8 mouse cellular contexts compared by ENCODE assay signal in the genomic region with DNA sequence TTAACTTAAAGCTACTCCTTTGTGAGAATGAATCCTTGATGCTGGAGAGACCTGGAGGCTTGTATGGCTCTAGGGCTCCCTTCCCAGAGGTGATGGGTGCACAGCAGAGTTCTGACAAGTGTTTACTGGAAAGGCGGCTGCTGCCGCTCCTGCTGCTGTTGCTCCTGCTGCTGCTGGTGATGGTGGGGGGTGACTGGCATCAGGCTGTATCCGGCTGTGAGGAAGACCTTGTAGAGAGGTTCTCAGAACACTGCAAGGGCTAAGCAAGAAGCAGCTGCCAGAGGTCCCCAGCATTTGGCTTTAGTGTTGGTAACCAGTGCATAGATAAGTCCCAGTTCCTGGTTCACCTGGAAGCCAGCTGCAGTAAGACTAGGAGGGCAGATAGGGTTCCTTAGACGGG.
DNase-seq lines count a peak whose midpoint lies in the region; ATAC-seq and TF ChIP-seq lines count a peak whose summit lies in the region.

No protein-coding gene starts in this region.

- ATAC-seq in kidney, embryonic 15.5 days (replicated peaks; ENCODE audit: low FRiP score): no peak
- ATAC-seq in intestine, postnatal 0 days: no peak

- peak overlapping the region; percentile 82 for H3K4me3 ChIP-seq in kidney, embryonic 15.5 days (replicated peaks)
- peak overlapping the region; percentile 56 for H3K4me3 ChIP-seq in cortical plate, adult 2 months (ENCODE audit: insufficient read depth, low read length)
- H3K4me3 ChIP-seq in intestine, postnatal 0 days (ENCODE audit: low read depth, low read length): peak overlapping the region; percentile 60
- H3K4me3 ChIP-seq in olfactory bulb, adult 2 months (ENCODE audit: insufficient read depth, low read depth, low read length): peak overlapping the region; percentile 93

- H3K27ac ChIP-seq in kidney, embryonic 15.5 days: peak overlapping the region; percentile 97
- peak overlapping the region; percentile 57 for H3K27ac ChIP-seq in cortical plate, adult 2 months (ENCODE audit: insufficient read depth, low read length)
- no peak overlapping the region; the same call in 1 of the 2 replicates for H3K27ac ChIP-seq in intestine, postnatal 0 days (ENCODE audit: low read depth, low read length)
- peak overlapping the region; percentile 56 for H3K27ac ChIP-seq in olfactory bulb, adult 2 months (ENCODE audit: insufficient read depth, low read depth, low read length)

- TF ChIP-seq CTCF in cortical plate, adult 2 months (IDR thresholded peaks at IDR 0.05; ENCODE audit: extremely low read depth, insufficient read depth, low read length): no peak
- no peak for TF ChIP-seq CTCF in intestine, postnatal 0 days (IDR thresholded peaks at IDR 0.05; ENCODE audit: low read depth)
- no peak for TF ChIP-seq CTCF in olfactory bulb, adult 2 months (IDR thresholded peaks at IDR 0.05; ENCODE audit: insufficient read depth, low read depth, low read length)

- WGBS in kidney, embryonic 15.5 days: 22% methylated on average over 4 of the region's 4 CpGs
- 64% methylated on average over 4 of the region's 4 CpGs for WGBS in intestine, postnatal 0 days
- WGBS in olfactory bulb, adult 2 months: 18% methylated on average over 4 of the region's 4 CpGs

- no peaks in the 10 kb centered on the region for H3K9me3 ChIP-seq in kidney, embryonic 15.5 days (replicated peaks)
- H3K9me3 ChIP-seq in intestine, postnatal 0 days (ENCODE audit: control insufficient read depth): no peaks in the 10 kb centered on the region

- peaks cover 90% of the 10 kb centered on the region for H3K4me1 ChIP-seq in kidney, embryonic 15.5 days
- peaks cover 12% of the 10 kb centered on the region for H3K4me1 ChIP-seq in cortical plate, adult 2 months (ENCODE audit: control insufficient read depth, insufficient read depth, low read length)
- peaks cover 24% of the 10 kb centered on the region for H3K4me1 ChIP-seq in intestine, postnatal 0 days (replicated peaks; ENCODE audit: control insufficient read depth, insufficient read depth, low read length)
- peaks cover 38% of the 10 kb centered on the region for H3K4me1 ChIP-seq in olfactory bulb, adult 2 months (ENCODE audit: control insufficient read depth, insufficient read depth, low read length)

- TF ChIP-seq POLR2A in cortical plate, adult 2 months (IDR thresholded peaks at IDR 0.05; ENCODE audit: extremely low read depth, insufficient read depth, low read length): no peak
- no peak for TF ChIP-seq POLR2A in olfactory bulb, adult 2 months (IDR thresholded peaks at IDR 0.05; ENCODE audit: insufficient read depth, low read depth, low read length)

- peak overlapping the region; percentile 91 for H3K4me2 ChIP-seq in kidney, embryonic 15.5 days
- H3K4me2 ChIP-seq in intestine, postnatal 0 days (replicated peaks; ENCODE audit: low read depth): peak overlapping the region; percentile 100

- no peak for DNase-seq in kidney, postnatal 10 days
- no peak for DNase-seq in testis, postnatal 14 days (ENCODE audit: low spot score)
- no peak for DNase-seq in urinary bladder, adult 18-20 months (ENCODE audit: low spot score in 2 of 2)
- DNase-seq in Muller cell, postnatal 12 days (ENCODE audit: inconsistent ontology term): no peak

- H3K36me3 ChIP-seq in kidney, embryonic 15.5 days: no peaks in the 10 kb centered on the region
- peaks cover 5% of the 10 kb centered on the region; the same call in 1 of the 2 replicates for H3K36me3 ChIP-seq in intestine, postnatal 0 days (ENCODE audit: control insufficient read depth, insufficient read depth)

- H3K27me3 ChIP-seq in kidney, embryonic 15.5 days: no peaks in the 10 kb centered on the region
- H3K27me3 ChIP-seq in intestine, postnatal 0 days (replicated peaks; ENCODE audit: control insufficient read depth, insufficient read depth, low read length): no peaks in the 10 kb centered on the region

- H3K9ac ChIP-seq in kidney, embryonic 15.5 days: peak overlapping the region; percentile 81
- H3K9ac ChIP-seq in intestine, postnatal 0 days (ENCODE audit: low read depth, low read length): no peak overlapping the region
